Mouse (Mus musculus) adrenal gland, postnatal 25 days (tissue): ENCODE data around the gene Fam122c. TPM values are rescaled to one million over a fixed set of nuclear protein-coding genes. Genes with fewer than 3 reads are reported as not detected.
"Not testable (repeated sequence)": the region's sequence is repeated elsewhere in the genome, so short reads cannot be mapped to it uniquely, and the experiment has no call there.

Experiments used
- DNase-seq: peaks from one replicate; pipeline ENCODE4 v3.0.0; 2021; ENCODE audit warnings: mixed read lengths
- long read RNA-seq: library from polyadenylated mRNA; stranded (forward); transcript quantifications from one replicate; pipeline ENCODE4 v2.0.0, GENCODE M21; 2021
- total RNA-seq: library from RNA; stranded (reverse); gene quantifications from 2 replicates; pipeline ENCODE4 v1.2.3, GENCODE M21; 2021

Fam122c gene
- not detected in 2 replicates for total RNA-seq
- long read RNA-seq, result 0 reads

- DNase-seq, result no peak
Measured at GRCm38 (mm10) chrX:53273124-53273523, at the start of gene Fam122c. Fam122c (plus strand) TSS chrX:53273424.

GRCm38 (mm10) chrX:53224353-53224944 is 48.8 kb upstream of the Fam122c start:
- no peak for DNase-seq

GRCm38 (mm10) chrX:53231965-53232364 is 41.3 kb upstream of the Fam122c start:
- DNase-seq, result peak; percentile 5

GRCm38 (mm10) chrX:53233689-53234088 is 39.5 kb upstream of the Fam122c start:
- no peak for DNase-seq

- no peak for DNase-seq
Measured at GRCm38 (mm10) chrX:53236404-53236803, 36.8 kb upstream of the Fam122c start.

GRCm38 (mm10) chrX:53237971-53238370 is 35.3 kb upstream of the Fam122c start:
- peak; percentile 4 for DNase-seq

- no peak for DNase-seq
Measured at GRCm38 (mm10) chrX:53240011-53240410, 33.2 kb upstream of the Fam122c start, which contains the start of gene Plac1. Plac1 (minus strand) TSS chrX:53240111.

GRCm38 (mm10) chrX:53255195-53255594 is 18.0 kb upstream of the Fam122c start:
- DNase-seq, result no peak

GRCm38 (mm10) chrX:53266186-53266585 is 7.0 kb upstream of the Fam122c start:
- no peak for DNase-seq

- peak; percentile 75 for DNase-seq
Measured at GRCm38 (mm10) chrX:53268856-53269255, 4.4 kb upstream of the Fam122c start.

- peak; percentile 91 for DNase-seq
Measured at GRCm38 (mm10) chrX:53269289-53270062, 3.7 kb upstream of the Fam122c start, which contains the start of gene Fam122b. Fam122b (minus strand) TSS chrX:53269805.

GRCm38 (mm10) chrX:53270063-53270432 is 3.2 kb upstream of the Fam122c start:
- DNase-seq, result no peak

- not testable (repeated sequence) for DNase-seq
Measured at GRCm38 (mm10) chrX:53271628-53272027, 1.6 kb upstream of the Fam122c start.

GRCm38 (mm10) chrX:53287924-53288323 is 14.7 kb downstream of the Fam122c start:
- DNase-seq, result no peak

- DNase-seq, result no peak
Measured at GRCm38 (mm10) chrX:53320564-53320963, 47.3 kb downstream of the Fam122c start.

- DNase-seq, result peak; percentile 23
Measured at GRCm38 (mm10) chrX:53321111-53321510, 47.9 kb downstream of the Fam122c start.

GRCm38 (mm10) chrX:53330396-53330795 is 57.2 kb downstream of the Fam122c start:
- no peak for DNase-seq

GRCm38 (mm10) chrX:53337355-53337754 is 64.1 kb downstream of the Fam122c start:
- no peak for DNase-seq

- peak; percentile 55 for DNase-seq
Measured at GRCm38 (mm10) chrX:53341531-53341930, 68.3 kb downstream of the Fam122c start.

- no peak for DNase-seq
Measured at GRCm38 (mm10) chrX:53348374-53348773, 75.2 kb downstream of the Fam122c start.

- DNase-seq, result no peak
Measured at GRCm38 (mm10) chrX:53364668-53365383, 91.6 kb downstream of the Fam122c start.

- peak; percentile 1 for DNase-seq
Measured at GRCm38 (mm10) chrX:53369534-53370365, 96.5 kb downstream of the Fam122c start.
